Mouse (Mus musculus): ENCODE results near the gene Nfix.

DNA sequence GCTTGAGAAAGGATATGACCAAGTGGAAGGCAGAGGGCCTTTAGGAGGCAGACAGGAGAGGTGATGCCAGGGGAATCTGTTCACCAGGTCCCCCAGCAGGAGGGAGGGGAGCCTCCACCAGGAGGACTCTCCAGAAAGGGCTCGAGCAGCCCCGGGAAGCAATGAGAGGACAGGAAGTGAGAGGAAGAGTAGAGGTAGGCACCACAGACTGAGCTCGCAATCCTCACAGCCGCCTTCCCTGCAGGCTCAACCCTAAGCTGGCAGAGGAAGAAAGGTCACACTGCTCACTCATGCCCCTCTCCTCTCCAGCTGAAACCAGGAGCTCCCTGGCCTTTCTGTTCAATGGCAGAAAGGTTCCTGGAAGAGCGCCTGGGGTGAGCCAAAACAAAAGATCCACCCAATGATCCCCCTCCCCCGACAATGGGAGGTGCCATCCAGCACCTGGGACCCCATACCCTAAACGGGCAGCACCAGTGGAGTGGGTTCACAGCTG, 24.5 kb downstream of the Nfix start:
- no peak for TF ChIP-seq CTCF (conservative IDR thresholded peaks at IDR 0.05; ENCODE audit: low read length)
- TF ChIP-seq NANOG (IDR thresholded peaks at IDR 0.05; ENCODE audit: borderline replicate concordance, low read length) = no peak
